Mouse (Mus musculus) macrophage (primary cell): ENCODE results near the gene Slc13a1. TPM values are rescaled to one million over a fixed set of nuclear protein-coding genes. Genes with fewer than 3 reads are reported as not detected.

ENCODE experiments used
- H3K27ac ChIP-seq: fragments of 350-480 bp; formaldehyde crosslinking; 2 replicates; pipeline ENCODE4 v1.9.0; 2021
- H3K36me3 ChIP-seq: fragments of 350-480 bp; formaldehyde crosslinking; 2 replicates; pipeline ENCODE4 v1.9.0; 2021; ENCODE audit errors: inconsistent target
- H3K4me3 ChIP-seq: fragments of 350-480 bp; formaldehyde crosslinking; 2 replicates; pipeline ENCODE4 v1.9.0; 2021; ENCODE audit errors: inconsistent target
- H3K79me2 ChIP-seq: fragments of 350-480 bp; formaldehyde crosslinking; 2 replicates; pipeline ENCODE4 v1.9.0; 2021; ENCODE audit errors: inconsistent target
- WGBS: methylation state at CpG from one replicate; pipeline ENCODE4 v1.1.7; 2026; ENCODE audit warnings: inconsistent platforms; ENCODE audit not compliant: missing documents; 5-methylcytosine and 5-hydroxymethylcytosine counted together
- polyA plus RNA-seq: library from polyadenylated mRNA; stranded (reverse); fragments of 250-400 nt; gene quantifications from 3 replicates; pipeline ENCODE4 v1.2.4, GENCODE M21; 2018; ENCODE audit warnings: inconsistent platforms

The Slc13a1 gene
- polyA plus RNA-seq, 1 experiment from 2014 or later: not detected

GRCm38 (mm10) chr6:24122632-24123031 lies 45.3 kb downstream of the Slc13a1 start:
- Histone ChIP-seq H3K27ac (no peak overlapping the region), H3K36me3 (no peaks in the 10 kb centered on the region), H3K4me3 (no peak overlapping the region), H3K79me2 (no peaks in the 10 kb centered on the region)

GRCm38 (mm10) chr6:24111614-24112013 lies 56.3 kb downstream of the Slc13a1 start:
- H3K4me3 ChIP-seq: no peak overlapping the region
- no peaks in the 10 kb centered on the region for H3K36me3 ChIP-seq
- WGBS: 97% methylated on average over 8 of the region's 8 CpGs
- no peak overlapping the region for H3K27ac ChIP-seq
- H3K79me2 ChIP-seq: no peaks in the 10 kb centered on the region

- Histone ChIP-seq H3K36me3 (no peaks in the 10 kb centered on the region), H3K4me3 (no peak overlapping the region), H3K79me2 (no peaks in the 10 kb centered on the region), H3K27ac (no peak overlapping the region)
- WGBS: 91% methylated on average over 4 of the region's 4 CpGs
These were observed 59.4 kb downstream of the Slc13a1 start for GRCm38 (mm10) chr6:24108471-24108870.

- Histone ChIP-seq H3K27ac (no peak overlapping the region), H3K4me3 (no peak overlapping the region), H3K36me3 (no peaks in the 10 kb centered on the region), H3K79me2 (no peaks in the 10 kb centered on the region)
- whole genome bisulfite sequencing: 76% methylated on average over 3 of the region's 3 CpGs
These were observed 61.7 kb downstream of the Slc13a1 start for GRCm38 (mm10) chr6:24106157-24106556.

GRCm38 (mm10) chr6:24105681-24106080 lies 62.2 kb downstream of the Slc13a1 start:
- Histone ChIP-seq H3K79me2 (no peaks in the 10 kb centered on the region), H3K4me3 (no peak overlapping the region), H3K36me3 (no peaks in the 10 kb centered on the region), H3K27ac (no peak overlapping the region)
- WGBS: 85% methylated on average over 5 of the region's 5 CpGs

GRCm38 (mm10) chr6:24101281-24101680 lies 66.6 kb downstream of the Slc13a1 start:
- no peak overlapping the region for H3K4me3 ChIP-seq
- no peaks in the 10 kb centered on the region for H3K36me3 ChIP-seq
- no peaks in the 10 kb centered on the region for H3K79me2 ChIP-seq
- H3K27ac ChIP-seq: no peak overlapping the region
- WGBS: 33% methylated on average over 1 of the region's 1 CpGs

- 83% methylated on average over 5 of the region's 5 CpGs for WGBS
- no peaks in the 10 kb centered on the region for H3K79me2 ChIP-seq
These were observed 67.2 kb downstream of the Slc13a1 start for GRCm38 (mm10) chr6:24100705-24101104.

GRCm38 (mm10) chr6:24097400-24097799 lies 70.5 kb downstream of the Slc13a1 start:
- Histone ChIP-seq H3K4me3 (no peak overlapping the region), H3K36me3 (no peaks in the 10 kb centered on the region), H3K27ac (no peak overlapping the region), H3K79me2 (no peaks in the 10 kb centered on the region)

More at GRCm38 (mm10) chr6:24100705-24101104, 67.2 kb downstream of the Slc13a1 start:
- Histone ChIP-seq H3K4me3 (no peak overlapping the region), H3K27ac (no peak overlapping the region), H3K36me3 (no peaks in the 10 kb centered on the region)

- Histone ChIP-seq H3K36me3 (no peaks in the 10 kb centered on the region), H3K27ac (no peak overlapping the region), H3K79me2 (no peaks in the 10 kb centered on the region), H3K4me3 (no peak overlapping the region)
- 77% methylated on average over 2 of the region's 2 CpGs for WGBS
These were observed 91.8 kb downstream of the Slc13a1 start for GRCm38 (mm10) chr6:24076089-24076488.

GRCm38 (mm10) chr6:24072804-24073203 lies 95.1 kb downstream of the Slc13a1 start:
- 83% methylated on average over 2 of the region's 4 CpGs for WGBS
- H3K4me3 ChIP-seq: no peak overlapping the region

GRCm38 (mm10) chr6:24059754-24060153 lies 108.1 kb downstream of the Slc13a1 start:
- H3K27ac ChIP-seq: no peak overlapping the region
- 75% methylated on average over 3 of the region's 3 CpGs for WGBS
- H3K36me3 ChIP-seq: no peaks in the 10 kb centered on the region
- H3K4me3 ChIP-seq: no peak overlapping the region
- no peaks in the 10 kb centered on the region for H3K79me2 ChIP-seq

More at GRCm38 (mm10) chr6:24072804-24073203, 95.1 kb downstream of the Slc13a1 start:
- Histone ChIP-seq H3K27ac (no peak overlapping the region), H3K79me2 (no peaks in the 10 kb centered on the region), H3K36me3 (no peaks in the 10 kb centered on the region)

- H3K79me2 ChIP-seq: no peaks in the 10 kb centered on the region
These were observed 112.8 kb downstream of the Slc13a1 start for GRCm38 (mm10) chr6:24055086-24055485.

GRCm38 (mm10) chr6:24054086-24054710 lies 113.7 kb downstream of the Slc13a1 start:
- H3K27ac ChIP-seq: no peak overlapping the region
- no peaks in the 10 kb centered on the region for H3K36me3 ChIP-seq
- H3K79me2 ChIP-seq: no peaks in the 10 kb centered on the region
- H3K4me3 ChIP-seq: no peak overlapping the region
- WGBS: 88% methylated on average over 9 of the region's 9 CpGs

More at GRCm38 (mm10) chr6:24055086-24055485, 112.8 kb downstream of the Slc13a1 start:
- Histone ChIP-seq H3K36me3 (no peaks in the 10 kb centered on the region), H3K27ac (no peak overlapping the region), H3K4me3 (no peak overlapping the region)
- 83% methylated on average over 4 of the region's 4 CpGs for WGBS

GRCm38 (mm10) chr6:24047014-24047770 lies 120.7 kb downstream of the Slc13a1 start:
- H3K36me3 ChIP-seq: no peaks in the 10 kb centered on the region
- no peak overlapping the region for H3K4me3 ChIP-seq
- H3K27ac ChIP-seq: no peak overlapping the region
- H3K79me2 ChIP-seq: no peaks in the 10 kb centered on the region
- 20% methylated on average over 7 of the region's 7 CpGs for WGBS

- H3K79me2 ChIP-seq: no peaks in the 10 kb centered on the region
- no peak overlapping the region for H3K4me3 ChIP-seq
- no peaks in the 10 kb centered on the region for H3K36me3 ChIP-seq
These were observed 124.4 kb downstream of the Slc13a1 start for GRCm38 (mm10) chr6:24043496-24043895.

More at GRCm38 (mm10) chr6:24043496-24043895, 124.4 kb downstream of the Slc13a1 start:
- no peak overlapping the region for H3K27ac ChIP-seq
